Mouse (Mus musculus): ENCODE measurements around the gene Prkg2. TPM values are rescaled to one million over a fixed set of nuclear protein-coding genes. Genes with fewer than 3 reads are reported as not detected.

The Prkg2 gene
- polyA plus RNA-seq, 1 experiment from 2014 or later = 3.2 TPM

GRCm38 (mm10) chr5:98965139-98965538, 72.0 kb downstream of the Prkg2 start:
- H3K4me2 ChIP-seq (ENCODE audit: low read length) = no peak overlapping the region
- H3K27ac ChIP-seq = no peak overlapping the region
- H3K4me3 ChIP-seq (replicated peaks; ENCODE audit: low read depth, low read length) = no peak overlapping the region
- no peak for ATAC-seq (replicated peaks; ENCODE audit: low FRiP score, low read depth)
- H3K36me3 ChIP-seq (ENCODE audit: insufficient read depth, low read length) = no peaks in the 10 kb centered on the region
- no peaks in the 10 kb centered on the region for H3K9me3 ChIP-seq (replicated peaks; ENCODE audit: low read length)
- DNase-seq (ENCODE audit: low spot score) = no peak
- WGBS = 59% methylated on average over 4 of the region's 4 CpGs
- H3K27me3 ChIP-seq (ENCODE audit: insufficient read depth, low read length) = no peaks in the 10 kb centered on the region
- no peak for TF ChIP-seq CTCF (IDR thresholded peaks at IDR 0.05; ENCODE audit: low read depth)
- H3K9ac ChIP-seq (ENCODE audit: low read depth, low read length) = no peak overlapping the region
- no peaks in the 10 kb centered on the region for H3K4me1 ChIP-seq (replicated peaks; ENCODE audit: insufficient read depth, low read length)

GRCm38 (mm10) chr5:98964367-98964766, 72.8 kb downstream of the Prkg2 start:
- no peak overlapping the region for H3K9ac ChIP-seq (ENCODE audit: low read depth, low read length)
- DNase-seq (ENCODE audit: low spot score) = no peak
- H3K27me3 ChIP-seq (ENCODE audit: insufficient read depth, low read length) = no peaks in the 10 kb centered on the region
- H3K27ac ChIP-seq = no peak overlapping the region
- no peak overlapping the region for H3K4me2 ChIP-seq (ENCODE audit: low read length)
- no peaks in the 10 kb centered on the region for H3K36me3 ChIP-seq (ENCODE audit: insufficient read depth, low read length)
- H3K9me3 ChIP-seq (replicated peaks; ENCODE audit: low read length) = no peaks in the 10 kb centered on the region
- no peak for TF ChIP-seq CTCF (IDR thresholded peaks at IDR 0.05; ENCODE audit: low read depth)
- H3K4me3 ChIP-seq (replicated peaks; ENCODE audit: low read depth, low read length) = no peak overlapping the region
- ATAC-seq (replicated peaks; ENCODE audit: low FRiP score, low read depth) = no peak
- no peaks in the 10 kb centered on the region for H3K4me1 ChIP-seq (replicated peaks; ENCODE audit: insufficient read depth, low read length)
- 48% methylated on average over 6 of the region's 6 CpGs for WGBS

- 12% methylated on average over 2 of the region's 2 CpGs for WGBS
- H3K27me3 ChIP-seq (ENCODE audit: insufficient read depth, low read length) = no peaks in the 10 kb centered on the region
- no peak overlapping the region for H3K27ac ChIP-seq
- no peak for TF ChIP-seq CTCF (IDR thresholded peaks at IDR 0.05; ENCODE audit: low read depth)
- H3K36me3 ChIP-seq (ENCODE audit: insufficient read depth, low read length) = no peaks in the 10 kb centered on the region
- no peak overlapping the region for H3K4me3 ChIP-seq (replicated peaks; ENCODE audit: low read depth, low read length)
- H3K4me1 ChIP-seq (replicated peaks; ENCODE audit: insufficient read depth, low read length) = no peaks in the 10 kb centered on the region
- ATAC-seq (replicated peaks; ENCODE audit: low FRiP score, low read depth) (no peak), DNase-seq (ENCODE audit: low spot score) (peak; percentile 52)
- H3K9ac ChIP-seq (ENCODE audit: low read depth, low read length) = no peak overlapping the region
- H3K9me3 ChIP-seq (replicated peaks; ENCODE audit: low read length) = no peaks in the 10 kb centered on the region
- no peak overlapping the region for H3K4me2 ChIP-seq (ENCODE audit: low read length)
Observed at GRCm38 (mm10) chr5:98962472-98962871, 74.7 kb downstream of the Prkg2 start.

- Histone ChIP-seq H3K36me3 (ENCODE audit: insufficient read depth, low read length) (no peaks in the 10 kb centered on the region), H3K4me1 (replicated peaks; ENCODE audit: insufficient read depth, low read length) (no peaks in the 10 kb centered on the region), H3K27ac (no peak overlapping the region), H3K4me2 (ENCODE audit: low read length) (no peak overlapping the region), H3K27me3 (ENCODE audit: insufficient read depth, low read length) (no peaks in the 10 kb centered on the region), H3K9me3 (replicated peaks; ENCODE audit: low read length) (no peaks in the 10 kb centered on the region), H3K4me3 (replicated peaks; ENCODE audit: low read depth, low read length) (no peak overlapping the region), H3K9ac (ENCODE audit: low read depth, low read length) (no peak overlapping the region)
- ATAC-seq (replicated peaks; ENCODE audit: low FRiP score, low read depth) (no peak), DNase-seq (ENCODE audit: low spot score) (no peak)
- WGBS = 68% methylated on average over 3 of the region's 3 CpGs
- TF ChIP-seq CTCF (IDR thresholded peaks at IDR 0.05; ENCODE audit: low read depth) = no peak
Observed at GRCm38 (mm10) chr5:98955576-98955975, 81.6 kb downstream of the Prkg2 start.

GRCm38 (mm10) chr5:98953386-98953785, 83.8 kb downstream of the Prkg2 start:
- 60% methylated on average over 1 of the region's 1 CpGs for WGBS
- Histone ChIP-seq H3K9me3 (replicated peaks; ENCODE audit: low read length) (no peaks in the 10 kb centered on the region), H3K4me2 (ENCODE audit: low read length) (no peak overlapping the region), H3K4me3 (replicated peaks; ENCODE audit: low read depth, low read length) (no peak overlapping the region), H3K36me3 (ENCODE audit: insufficient read depth, low read length) (no peaks in the 10 kb centered on the region), H3K27ac (no peak overlapping the region), H3K4me1 (replicated peaks; ENCODE audit: insufficient read depth, low read length) (no peaks in the 10 kb centered on the region), H3K9ac (ENCODE audit: low read depth, low read length) (no peak overlapping the region), H3K27me3 (ENCODE audit: insufficient read depth, low read length) (no peaks in the 10 kb centered on the region)
- ATAC-seq (replicated peaks; ENCODE audit: low FRiP score, low read depth) = no peak
- DNase-seq (ENCODE audit: low spot score) = no peak
- no peak for TF ChIP-seq CTCF (IDR thresholded peaks at IDR 0.05; ENCODE audit: low read depth)

GRCm38 (mm10) chr5:98951566-98951965, 85.6 kb downstream of the Prkg2 start:
- H3K4me1 ChIP-seq (replicated peaks; ENCODE audit: insufficient read depth, low read length) = no peaks in the 10 kb centered on the region
- H3K4me2 ChIP-seq (ENCODE audit: low read length) = no peak overlapping the region
- WGBS = 93% methylated on average over 4 of the region's 4 CpGs
- H3K27me3 ChIP-seq (ENCODE audit: insufficient read depth, low read length) = no peaks in the 10 kb centered on the region
- no peak overlapping the region for H3K4me3 ChIP-seq (replicated peaks; ENCODE audit: low read depth, low read length)
- TF ChIP-seq CTCF (IDR thresholded peaks at IDR 0.05; ENCODE audit: low read depth) = no peak
- no peak overlapping the region for H3K27ac ChIP-seq
- no peak overlapping the region for H3K9ac ChIP-seq (ENCODE audit: low read depth, low read length)
- ATAC-seq (replicated peaks; ENCODE audit: low FRiP score, low read depth) (no peak), DNase-seq (ENCODE audit: low spot score) (no peak)
- no peaks in the 10 kb centered on the region for H3K9me3 ChIP-seq (replicated peaks; ENCODE audit: low read length)
- H3K36me3 ChIP-seq (ENCODE audit: insufficient read depth, low read length) = no peaks in the 10 kb centered on the region

- Histone ChIP-seq H3K9me3 (replicated peaks; ENCODE audit: low read length) (no peaks in the 10 kb centered on the region), H3K27me3 (ENCODE audit: insufficient read depth, low read length) (no peaks in the 10 kb centered on the region), H3K36me3 (ENCODE audit: insufficient read depth, low read length) (no peaks in the 10 kb centered on the region), H3K4me3 (replicated peaks; ENCODE audit: low read depth, low read length) (no peak overlapping the region), H3K27ac (no peak overlapping the region), H3K9ac (ENCODE audit: low read depth, low read length) (no peak overlapping the region), H3K4me1 (replicated peaks; ENCODE audit: insufficient read depth, low read length) (no peaks in the 10 kb centered on the region), H3K4me2 (ENCODE audit: low read length) (no peak overlapping the region)
- DNase-seq (ENCODE audit: low spot score) = no peak
- no peak for TF ChIP-seq CTCF (IDR thresholded peaks at IDR 0.05; ENCODE audit: low read depth)
- WGBS = 70% methylated on average over 4 of the region's 4 CpGs
- ATAC-seq (replicated peaks; ENCODE audit: low FRiP score, low read depth) = no peak
Observed at GRCm38 (mm10) chr5:98950495-98951092, 86.6 kb downstream of the Prkg2 start.
